Mouse (Mus musculus) liver, postnatal 0 days (tissue): ENCODE data around the gene Larp4b.

Experiments used
- CTCF ChIP-seq: sonication (generic); IDR thresholded peaks from 2 replicates; pipeline ENCODE4 v1.5.1; 2016; ENCODE audit warnings: antibody characterized with exemption, low read depth
- EP300 ChIP-seq: IDR thresholded peaks from 2 replicates; pipeline ENCODE4 v1.6.1; 2016; ENCODE audit warnings: antibody characterized with exemption, low read depth, mild to moderate bottlenecking

GRCm38 (mm10) chr13:9136088-9136487 is 42.4 kb downstream of the Larp4b start:
- TF ChIP-seq EP300: no peak
- TF ChIP-seq CTCF: no peak
